Mouse (Mus musculus) embryonic facial prominence, embryonic 12.5 days (tissue): ENCODE measurements at regions not wholly inside any gene's neighbourhood (a gene's known extent, or its start where the extent isn't known, plus 50 kb on each side); places are given as distances from the start of the nearest gene placed in this dataset.

Source experiments
- ATAC-seq: fragments of 200-750 bp; cut with Nextera tagmentation; 2 replicates; pipeline ENCODE4 v1.8.0; 2017; ENCODE audit not compliant: insufficient number of reproducible peaks, insufficient read depth, low FRiP score, low TSS enrichment
- H3K27ac ChIP-seq: fragments of 300-500 bp; sonication (generic); 2 replicates; pipeline ENCODE4 v1.5.1; 2016; ENCODE audit warnings: mild to moderate bottlenecking
- H3K27me3 ChIP-seq: fragments of 300-500 bp; sonication (generic); 2 replicates; pipeline ENCODE4 v1.6.1; 2016; ENCODE audit warnings: mild to moderate bottlenecking, moderate library complexity
- H3K36me3 ChIP-seq: fragments of 300-500 bp; sonication (generic); 2 replicates; pipeline ENCODE4 v1.6.1; 2016; ENCODE audit warnings: mild to moderate bottlenecking
- H3K4me1 ChIP-seq: fragments of 300-500 bp; sonication (generic); 2 replicates; pipeline ENCODE4 v1.6.1; 2016
- H3K4me2 ChIP-seq: fragments of 300-500 bp; sonication (generic); replicated peaks from 2 replicates; pipeline ENCODE4 v1.6.1; 2016; ENCODE audit warnings: mild to moderate bottlenecking, moderate library complexity
- H3K4me3 ChIP-seq: fragments of 300-500 bp; sonication (generic); 2 replicates; pipeline ENCODE4 v1.5.1; 2016; ENCODE audit warnings: mild to moderate bottlenecking
- H3K9ac ChIP-seq: fragments of 300-500 bp; sonication (generic); 2 replicates; pipeline ENCODE4 v1.6.1; 2016; ENCODE audit warnings: mild to moderate bottlenecking, moderate library complexity
- H3K9me3 ChIP-seq: fragments of 300-500 bp; sonication (generic); 2 replicates; pipeline ENCODE4 v1.6.1; 2016; ENCODE audit warnings: mild to moderate bottlenecking, moderate library complexity
- WGBS: fragments of 180-500 bp; shearing (Covaris S2); methylation state at CpG from one replicate; pipeline ENCODE4 v1.1.7; 2016; 5-methylcytosine and 5-hydroxymethylcytosine counted together

GRCm38 (mm10) chr10:125773541-125773940 is 192.4 kb upstream of the Lrig3 start:
- peak overlapping the region; percentile 46; the same call in 1 of the 2 replicates for H3K27ac ChIP-seq
- 19% methylated on average over 7 of the region's 7 CpGs for WGBS
- no peak for ATAC-seq

GRCm38 (mm10) chr10:125782486-125782885 is 183.5 kb upstream of the Lrig3 start:
- no peak for ATAC-seq
- Histone ChIP-seq H3K4me3 (no peak overlapping the region), H3K27ac (peak overlapping the region; percentile 60)

More at GRCm38 (mm10) chr10:125773541-125773940, 192.4 kb upstream of the Lrig3 start:
- Histone ChIP-seq H3K4me3 (no peak overlapping the region), H3K9me3 (no peaks in the 10 kb centered on the region), H3K27me3 (no peaks in the 10 kb centered on the region), H3K36me3 (no peaks in the 10 kb centered on the region), H3K4me1 (peaks cover 12% of the 10 kb centered on the region; the same call in 1 of the 2 replicates), H3K4me2 (no peak overlapping the region), H3K9ac (no peak overlapping the region)

GRCm38 (mm10) chr10:125784896-125785295 is 181.1 kb upstream of the Lrig3 start:
- H3K4me1 ChIP-seq = peaks cover 50% of the 10 kb centered on the region
- peak overlapping the region; percentile 94 for H3K27ac ChIP-seq
- ATAC-seq = no peak
- no peak overlapping the region for H3K4me2 ChIP-seq
- 14% methylated on average over 2 of the region's 2 CpGs for WGBS
- H3K9ac ChIP-seq = no peak overlapping the region
- H3K9me3 ChIP-seq = peaks cover 3% of the 10 kb centered on the region; the same call in 1 of the 2 replicates
- no peaks in the 10 kb centered on the region for H3K36me3 ChIP-seq
- no peaks in the 10 kb centered on the region for H3K27me3 ChIP-seq
- H3K4me3 ChIP-seq = no peak overlapping the region

More at GRCm38 (mm10) chr10:125782486-125782885, 183.5 kb upstream of the Lrig3 start:
- WGBS = 23% methylated on average over 6 of the region's 6 CpGs
- Histone ChIP-seq H3K9me3 (no peaks in the 10 kb centered on the region), H3K4me1 (peaks cover 41% of the 10 kb centered on the region), H3K36me3 (no peaks in the 10 kb centered on the region), H3K9ac (no peak overlapping the region), H3K4me2 (no peak overlapping the region), H3K27me3 (no peaks in the 10 kb centered on the region)

GRCm38 (mm10) chr10:125785448-125786196 is 180.3 kb upstream of the Lrig3 start:
- peak overlapping the region; percentile 94 for H3K27ac ChIP-seq
- no peak overlapping the region for H3K9ac ChIP-seq
- H3K9me3 ChIP-seq = peaks cover 3% of the 10 kb centered on the region; the same call in 1 of the 2 replicates
- WGBS = 4% methylated on average over 16 of the region's 16 CpGs
- no peaks in the 10 kb centered on the region for H3K27me3 ChIP-seq
- H3K36me3 ChIP-seq = no peaks in the 10 kb centered on the region
- ATAC-seq = no peak; the same call in 1 of the 2 replicates
- peaks cover 50% of the 10 kb centered on the region for H3K4me1 ChIP-seq
- H3K4me2 ChIP-seq = peak overlapping the region; percentile 46
- no peak overlapping the region for H3K4me3 ChIP-seq

- Histone ChIP-seq H3K9ac (no peak overlapping the region), H3K4me2 (peak overlapping the region; percentile 46), H3K27me3 (no peaks in the 10 kb centered on the region), H3K4me1 (peaks cover 50% of the 10 kb centered on the region), H3K9me3 (peaks cover 3% of the 10 kb centered on the region; the same call in 1 of the 2 replicates), H3K4me3 (peak overlapping the region; percentile 18; the same call in 1 of the 2 replicates), H3K27ac (peak overlapping the region; percentile 94), H3K36me3 (no peaks in the 10 kb centered on the region)
- 2% methylated on average over 10 of the region's 10 CpGs for WGBS
- ATAC-seq = 0 out of 2 replicates have a peak, but pooled peaks have one; percentile 14
Measured at GRCm38 (mm10) chr10:125786197-125786879, 179.6 kb upstream of the Lrig3 start.

GRCm38 (mm10) chr10:125786880-125787337 is 179.1 kb upstream of the Lrig3 start:
- Histone ChIP-seq H3K4me3 (peak overlapping the region; percentile 18), H3K27ac (peak overlapping the region; percentile 94), H3K4me2 (peak overlapping the region; percentile 46), H3K9ac (no peak overlapping the region), H3K9me3 (peaks cover 3% of the 10 kb centered on the region; the same call in 1 of the 2 replicates), H3K27me3 (no peaks in the 10 kb centered on the region), H3K36me3 (no peaks in the 10 kb centered on the region), H3K4me1 (peaks cover 46% of the 10 kb centered on the region)
- under 1% methylated on average over 17 of the region's 17 CpGs for WGBS
- peak; percentile 91 for ATAC-seq

- H3K4me3 ChIP-seq = peak overlapping the region; percentile 18; the same call in 1 of the 2 replicates
- H3K36me3 ChIP-seq = no peaks in the 10 kb centered on the region
- H3K9ac ChIP-seq = no peak overlapping the region
- H3K4me1 ChIP-seq = peaks cover 39% of the 10 kb centered on the region
- H3K4me2 ChIP-seq = peak overlapping the region; percentile 46
- H3K27ac ChIP-seq = peak overlapping the region; percentile 94
- ATAC-seq = 0 out of 2 replicates have a peak, but pooled peaks have one; percentile 5
- 23% methylated on average over 19 of the region's 19 CpGs for WGBS
- peaks cover 3% of the 10 kb centered on the region; the same call in 1 of the 2 replicates for H3K9me3 ChIP-seq
- no peaks in the 10 kb centered on the region for H3K27me3 ChIP-seq
Measured at GRCm38 (mm10) chr10:125787441-125788060, 178.4 kb upstream of the Lrig3 start.

GRCm38 (mm10) chr10:125788262-125788661 is 177.7 kb upstream of the Lrig3 start:
- Histone ChIP-seq H3K4me3 (no peak overlapping the region), H3K4me1 (peaks cover 33% of the 10 kb centered on the region), H3K27ac (peak overlapping the region; percentile 94; the same call in 1 of the 2 replicates), H3K4me2 (no peak overlapping the region), H3K27me3 (no peaks in the 10 kb centered on the region), H3K9me3 (peaks cover 3% of the 10 kb centered on the region; the same call in 1 of the 2 replicates), H3K36me3 (no peaks in the 10 kb centered on the region), H3K9ac (no peak overlapping the region)
- 97% methylated on average over 2 of the region's 2 CpGs for WGBS
- ATAC-seq = no peak

- Histone ChIP-seq H3K27ac (no peak overlapping the region), H3K36me3 (no peaks in the 10 kb centered on the region), H3K27me3 (no peaks in the 10 kb centered on the region), H3K9me3 (peaks cover 3% of the 10 kb centered on the region; the same call in 1 of the 2 replicates), H3K9ac (no peak overlapping the region), H3K4me3 (no peak overlapping the region), H3K4me2 (no peak overlapping the region), H3K4me1 (peaks cover 20% of the 10 kb centered on the region)
- ATAC-seq = no peak
- WGBS = 80% methylated on average over 2 of the region's 2 CpGs
Measured at GRCm38 (mm10) chr10:125790924-125791323, 175.0 kb upstream of the Lrig3 start.

- no peak overlapping the region for H3K27ac ChIP-seq
- no peak for ATAC-seq
- H3K9ac ChIP-seq = no peak overlapping the region
- H3K9me3 ChIP-seq = no peaks in the 10 kb centered on the region
- no peaks in the 10 kb centered on the region for H3K27me3 ChIP-seq
- no peak overlapping the region for H3K4me2 ChIP-seq
- H3K4me1 ChIP-seq = peaks cover 5% of the 10 kb centered on the region; the same call in 1 of the 2 replicates
- H3K4me3 ChIP-seq = no peak overlapping the region
- no peaks in the 10 kb centered on the region for H3K36me3 ChIP-seq
- WGBS = 90% methylated on average over 2 of the region's 2 CpGs
Measured at GRCm38 (mm10) chr10:125794504-125794903, 171.5 kb upstream of the Lrig3 start.

GRCm38 (mm10) chr10:125795323-125795722 is 170.6 kb upstream of the Lrig3 start:
- no peak for ATAC-seq
- Histone ChIP-seq H3K4me2 (no peak overlapping the region), H3K4me1 (peaks cover 5% of the 10 kb centered on the region; the same call in 1 of the 2 replicates), H3K27ac (no peak overlapping the region), H3K9me3 (no peaks in the 10 kb centered on the region), H3K36me3 (no peaks in the 10 kb centered on the region), H3K9ac (no peak overlapping the region), H3K27me3 (no peaks in the 10 kb centered on the region), H3K4me3 (no peak overlapping the region)
- WGBS = 88% methylated on average over 1 of the region's 1 CpGs
